Mouse (Mus musculus): ENCODE measurements around the gene Lin9.
"Not testable (repeated sequence)": the region's sequence is repeated elsewhere in the genome, so short reads cannot be mapped to it uniquely, and the experiment has no call there.

Lin9 gene

GRCm38 (mm10) chr1:180641137-180641517 is at the start of gene Lin9:
TSS of gene Lin9 (plus strand) at chr1:180641150.
- DNase-seq (ENCODE audit: low spot score in 2 of 2), result peak; percentile 94 to 97

GRCm38 (mm10) chr1:180600578-180600977 is 40.4 kb upstream of the Lin9 start:
- DNase-seq (ENCODE audit: low spot score in 2 of 2), result no peak

GRCm38 (mm10) chr1:180601806-180602205 is 39.1 kb upstream of the Lin9 start:
- DNase-seq (ENCODE audit: low spot score in 2 of 2), result peak in 1 of 2 experiments; percentile 43

- peak in 1 of 2 experiments; percentile 22 for DNase-seq (ENCODE audit: low spot score in 2 of 2)
These were observed 36.4 kb upstream of the Lin9 start for GRCm38 (mm10) chr1:180604579-180604978.

- peak in 1 of 2 experiments; percentile 26 for DNase-seq (ENCODE audit: low spot score in 2 of 2)
These were observed 34.8 kb upstream of the Lin9 start for GRCm38 (mm10) chr1:180606106-180606505.

GRCm38 (mm10) chr1:180606796-180607577 is 34.0 kb upstream of the Lin9 start:
- no peak for DNase-seq (ENCODE audit: low spot score in 2 of 2)

- no peak for DNase-seq (ENCODE audit: low spot score in 2 of 2)
These were observed 33.4 kb upstream of the Lin9 start for GRCm38 (mm10) chr1:180607578-180607879.

- DNase-seq (ENCODE audit: low spot score in 2 of 2), result not testable (repeated sequence)
These were observed 29.1 kb upstream of the Lin9 start for GRCm38 (mm10) chr1:180611842-180612241.

GRCm38 (mm10) chr1:180616762-180617161 is 24.2 kb upstream of the Lin9 start:
- DNase-seq (ENCODE audit: low spot score in 2 of 2), result no peak

- no peak for DNase-seq (ENCODE audit: low spot score in 2 of 2)
These were observed 18.6 kb upstream of the Lin9 start for GRCm38 (mm10) chr1:180622389-180622788.

GRCm38 (mm10) chr1:180623911-180624310 is 17.0 kb upstream of the Lin9 start:
- peak in 1 of 2 experiments; percentile 71 for DNase-seq (ENCODE audit: low spot score in 2 of 2)

- DNase-seq (ENCODE audit: low spot score in 2 of 2), result no peak
These were observed 14.8 kb upstream of the Lin9 start for GRCm38 (mm10) chr1:180626141-180626540.

- not testable (repeated sequence) for DNase-seq (ENCODE audit: low spot score in 2 of 2)
These were observed 3.2 kb upstream of the Lin9 start for GRCm38 (mm10) chr1:180637796-180638195.

GRCm38 (mm10) chr1:180639416-180640401 is 1.2 kb upstream of the Lin9 start:
- no peak for DNase-seq (ENCODE audit: low spot score in 2 of 2)

- DNase-seq (ENCODE audit: low spot score in 2 of 2), result peak; percentile 50 to 85
These were observed 285 bp upstream of the Lin9 start for GRCm38 (mm10) chr1:180640605-180641125.

GRCm38 (mm10) chr1:180641518-180642227 is 723 bp downstream of the Lin9 start:
- no peak for DNase-seq (ENCODE audit: low spot score in 2 of 2)

- no peak for DNase-seq (ENCODE audit: low spot score in 2 of 2)
These were observed 1.2 kb downstream of the Lin9 start for GRCm38 (mm10) chr1:180642228-180642564.

- DNase-seq (ENCODE audit: low spot score in 2 of 2), result no peak
These were observed 50.3 kb downstream of the Lin9 start for GRCm38 (mm10) chr1:180691284-180691683.

GRCm38 (mm10) chr1:180696626-180697352 is 55.8 kb downstream of the Lin9 start, which contains the start of gene Mixl1:
TSS of gene Mixl1 (minus strand) at chr1:180697034.
- no peak for DNase-seq (ENCODE audit: low spot score in 2 of 2)

GRCm38 (mm10) chr1:180698063-180698462 is 57.1 kb downstream of the Lin9 start:
- DNase-seq (ENCODE audit: low spot score in 2 of 2), result no peak

- no peak for DNase-seq (ENCODE audit: low spot score in 2 of 2)
These were observed 62.5 kb downstream of the Lin9 start for GRCm38 (mm10) chr1:180703400-180703799.

Measured in spleen, postnatal 4 days (tissue).